Mouse (Mus musculus): ENCODE results near the gene Arsg. TPM values are rescaled to one million over a fixed set of nuclear protein-coding genes. Genes with fewer than 3 reads are reported as not detected.
A peak's percentile ranks its signal among the peaks of the same experiment; 100 is the strongest.

Arsg gene
- 2.2 and 6.1 TPM in 2 replicates for polyA plus RNA-seq (2014; fragmentation: Nextera tagmentation; extraction: Ambion mirVana)

DNA sequence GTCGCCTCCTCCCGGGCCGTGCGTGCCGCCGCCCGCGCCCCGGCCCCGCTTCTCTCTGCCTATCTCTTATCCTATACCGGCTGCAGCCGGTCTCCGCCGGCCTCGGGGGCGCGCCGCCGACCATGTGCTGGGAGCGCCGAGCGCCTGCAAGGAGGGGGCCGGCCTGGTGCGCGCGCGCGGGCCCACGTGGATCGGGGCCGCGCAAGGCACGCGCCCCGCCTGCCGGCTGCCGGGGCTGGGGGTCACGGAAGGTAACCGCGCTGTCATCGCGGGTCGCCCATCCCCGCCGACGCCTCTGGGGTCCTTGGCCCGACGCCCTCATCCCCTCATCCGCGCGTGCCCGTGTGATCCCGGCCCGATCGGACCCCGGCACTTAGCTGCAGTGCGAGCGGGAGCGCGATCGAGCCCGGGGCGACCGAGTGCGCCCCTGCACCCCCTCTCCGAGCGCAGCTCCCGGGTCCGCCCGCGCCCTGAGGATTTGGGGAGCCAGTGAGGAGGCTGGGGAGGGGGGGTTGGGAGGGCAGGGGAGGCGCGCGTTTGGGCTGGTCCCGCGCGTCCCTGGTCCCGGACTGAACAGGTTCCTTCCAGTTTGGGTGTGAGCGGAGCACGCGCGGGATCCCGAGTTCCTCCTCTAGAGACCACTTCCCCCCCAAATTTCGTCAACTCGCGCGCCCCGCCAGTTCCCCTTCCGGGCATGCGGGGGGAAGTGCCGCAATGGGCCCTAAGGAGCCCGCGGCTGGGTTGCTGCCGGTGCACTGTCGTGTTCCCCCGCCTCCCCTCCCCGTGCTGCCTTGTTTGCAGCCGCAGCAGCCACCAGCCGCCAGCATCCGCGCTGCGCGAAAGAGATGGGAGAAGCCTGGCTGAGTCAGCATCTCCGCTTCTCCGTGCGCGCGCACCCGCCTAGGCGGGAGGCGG, at the start of gene Arsg, which contains the start of gene Slc16a6:
Gene Arsg (plus strand): TSS at position 204 of the 915 bp plus-strand sequence.
Gene Slc16a6 (minus strand): TSS at position 428 of the 915 bp plus-strand sequence.
- H3K4me3 ChIP-seq (ENCODE audit: low read length), result peak within 1 kb of the TSS; percentile 63
- WGBS, result under 1% methylated on average over 102 of the region's 111 CpGs
- H3K36me3 ChIP-seq (ENCODE audit: control insufficient read depth, insufficient read depth, low read length), result no peaks in the 10 kb centered on the region
- peak within 1 kb of the TSS; percentile 80 for H3K9ac ChIP-seq (ENCODE audit: low read depth, low read length)
- H3K27me3 ChIP-seq (ENCODE audit: control insufficient read depth, insufficient read depth, low read length), result no peaks in the 10 kb centered on the region; the same call in none of the 2 replicates
- peak within 1 kb of the TSS; percentile 84 for H3K27ac ChIP-seq (ENCODE audit: low read depth, low read length)
- peaks cover 10% of the 10 kb centered on the region; the same call in 1 of the 2 replicates for H3K4me1 ChIP-seq (ENCODE audit: control insufficient read depth, insufficient read depth, low read length)
- peak within 1 kb of the TSS; percentile 84 for H3K4me2 ChIP-seq (replicated peaks; ENCODE audit: low read depth, low read length)
- peak; percentile 87 for ATAC-seq (ENCODE audit: low FRiP score, low TSS enrichment)
- H3K9me3 ChIP-seq (ENCODE audit: control insufficient read depth, low read length), result no peaks in the 10 kb centered on the region

DNA sequence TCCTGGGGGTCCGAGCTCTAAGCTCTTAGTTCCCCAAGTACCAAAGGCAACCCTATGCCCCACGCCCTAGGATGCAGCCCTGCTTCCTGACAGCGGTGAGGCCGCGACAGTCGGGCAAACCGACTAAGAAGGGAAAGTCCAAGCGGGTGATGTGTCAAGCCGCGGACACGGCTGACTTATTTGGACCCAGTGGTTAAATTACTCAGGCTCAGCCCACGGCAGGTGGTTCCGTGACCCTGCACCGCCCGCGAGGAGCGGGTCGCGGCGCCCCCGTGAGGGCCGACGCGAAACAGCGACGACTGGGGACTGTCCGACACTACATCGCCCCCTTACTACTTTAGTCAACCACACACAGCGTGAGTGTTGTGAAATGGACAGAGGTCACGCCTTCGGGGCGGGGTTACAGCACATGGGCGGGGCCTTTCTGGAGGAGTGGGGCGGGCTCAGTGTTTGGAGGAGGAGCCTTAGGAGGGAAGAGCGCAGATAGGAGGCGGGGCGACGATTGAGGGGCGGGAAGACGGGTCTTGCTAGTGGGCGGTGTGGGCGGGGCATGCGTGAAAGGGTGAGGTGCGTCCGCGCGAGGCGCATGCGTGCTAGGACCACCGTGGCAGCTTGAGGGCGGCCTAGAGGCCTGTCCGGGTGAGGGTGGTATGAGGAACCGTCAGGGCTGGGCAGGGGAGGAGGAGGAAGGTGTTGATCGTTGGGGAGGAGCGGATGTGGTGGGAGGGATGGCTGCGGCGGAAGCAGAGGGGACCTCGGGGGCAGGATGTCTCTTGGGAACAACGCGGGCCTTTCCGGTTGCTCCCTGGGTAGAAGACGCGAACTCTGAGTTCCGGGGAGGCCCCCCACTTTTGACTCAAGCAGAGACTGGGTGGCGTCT, 47.5 kb upstream of the Arsg start, which contains the start of gene Amz2:
Gene Amz2 (plus strand): TSS at position 555 of the 880 bp plus-strand sequence.
- Histone ChIP-seq H3K9me3 (ENCODE audit: control insufficient read depth, low read length) (no peaks in the 10 kb centered on the region), H3K36me3 (ENCODE audit: control insufficient read depth, insufficient read depth, low read length) (peaks cover 23% of the 10 kb centered on the region), H3K4me3 (ENCODE audit: low read length) (peak within 1 kb of the TSS; percentile 68), H3K9ac (ENCODE audit: low read depth, low read length) (peak within 1 kb of the TSS; percentile 82), H3K4me2 (replicated peaks; ENCODE audit: low read depth, low read length) (peak within 1 kb of the TSS; percentile 62), H3K27me3 (ENCODE audit: control insufficient read depth, insufficient read depth, low read length) (no peaks in the 10 kb centered on the region), H3K27ac (ENCODE audit: low read depth, low read length) (peak within 1 kb of the TSS; percentile 90), H3K4me1 (ENCODE audit: control insufficient read depth, insufficient read depth, low read length) (peaks cover 9% of the 10 kb centered on the region; the same call in 1 of the 2 replicates)
- peak; percentile 96 for ATAC-seq (ENCODE audit: low FRiP score, low TSS enrichment)
- under 1% methylated on average over 65 of the region's 65 CpGs for WGBS

DNA sequence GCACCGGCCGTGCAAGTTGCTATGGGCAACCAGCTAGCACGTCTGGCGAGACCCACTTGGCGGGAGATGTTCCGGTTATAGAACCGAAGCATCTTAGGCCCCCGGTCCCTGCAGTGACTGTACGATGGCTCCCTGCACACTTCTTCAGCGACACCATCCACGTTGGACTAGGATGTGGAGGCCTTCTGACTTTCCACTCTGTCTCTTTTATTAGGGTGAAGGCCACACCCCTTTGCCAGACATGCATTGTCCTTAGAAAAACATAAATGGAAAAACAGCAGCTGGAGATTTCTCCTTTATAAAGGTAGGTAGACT, 46.9 kb upstream of the Arsg start:
- no peaks in the 10 kb centered on the region for H3K9me3 ChIP-seq (ENCODE audit: control insufficient read depth, low read length)
- WGBS, result 1% methylated on average over 11 of the region's 11 CpGs

DNA sequence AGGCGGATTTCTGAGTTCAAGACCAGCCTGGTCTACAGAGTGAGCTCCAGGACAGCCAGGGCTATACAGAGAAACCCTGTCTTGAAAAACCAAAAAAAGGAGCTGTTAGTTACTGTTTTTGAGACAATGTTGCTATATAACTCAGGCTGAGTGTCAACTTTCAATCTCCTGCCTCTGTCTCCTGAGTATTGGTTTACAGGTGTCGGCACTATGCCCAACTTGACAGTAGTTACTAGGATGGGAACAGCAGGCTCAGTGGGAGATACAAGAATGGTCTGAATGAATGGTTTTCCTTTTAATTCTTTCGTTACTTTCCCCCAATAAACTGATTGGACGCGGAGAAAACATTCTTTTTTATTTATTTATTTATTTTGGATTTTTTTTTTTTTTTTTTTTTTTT, 45.8 kb upstream of the Arsg start:
- 94% methylated on average over 5 of the region's 5 CpGs for WGBS

More for the DNA sequence above, 46.9 kb upstream of the Arsg start:
- H3K4me2 ChIP-seq (replicated peaks; ENCODE audit: low read depth, low read length), result peak overlapping the region; percentile 62
- H3K4me1 ChIP-seq (ENCODE audit: control insufficient read depth, insufficient read depth, low read length), result peaks cover 9% of the 10 kb centered on the region; the same call in 1 of the 2 replicates
- peak overlapping the region; percentile 68 for H3K4me3 ChIP-seq (ENCODE audit: low read length)
- H3K27me3 ChIP-seq (ENCODE audit: control insufficient read depth, insufficient read depth, low read length), result no peaks in the 10 kb centered on the region
- peak overlapping the region; percentile 82 for H3K9ac ChIP-seq (ENCODE audit: low read depth, low read length)
- no peak for ATAC-seq (ENCODE audit: low FRiP score, low TSS enrichment)
- peak overlapping the region; percentile 90 for H3K27ac ChIP-seq (ENCODE audit: low read depth, low read length)
- H3K36me3 ChIP-seq (ENCODE audit: control insufficient read depth, insufficient read depth, low read length), result peaks cover 27% of the 10 kb centered on the region

DNA sequence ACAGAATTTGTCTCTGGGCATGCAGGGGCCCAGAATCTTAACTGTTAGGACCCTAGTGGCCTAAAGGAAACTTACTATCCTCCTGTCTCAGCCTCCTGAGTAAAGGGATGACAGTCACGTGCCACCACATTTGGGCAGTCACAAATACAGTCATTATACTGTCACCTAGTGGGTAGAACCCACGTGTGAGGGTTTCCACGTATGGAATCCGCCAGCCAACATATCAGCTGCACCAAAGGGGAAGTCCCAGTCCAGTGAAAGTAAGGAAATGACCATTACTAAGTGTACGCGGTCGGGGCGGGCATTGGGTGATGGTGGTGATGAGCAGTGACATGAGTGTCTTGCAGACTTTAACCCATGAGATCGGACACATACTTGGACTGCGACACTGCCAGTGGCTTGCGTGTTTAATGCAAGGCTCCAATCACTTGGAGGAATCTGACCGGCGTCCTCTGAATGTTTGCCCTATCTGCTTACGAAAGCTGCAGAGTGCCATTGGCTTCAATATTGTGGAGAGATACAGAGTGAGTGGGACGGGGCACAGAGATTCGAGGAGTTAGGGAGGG, 38.9 kb upstream of the Arsg start:
- peaks cover 71% of the 10 kb centered on the region for H3K36me3 ChIP-seq (ENCODE audit: control insufficient read depth, insufficient read depth, low read length)
- WGBS, result 92% methylated on average over 16 of the region's 16 CpGs

More for the DNA sequence above, 45.8 kb upstream of the Arsg start:
- Histone ChIP-seq H3K27ac (ENCODE audit: low read depth, low read length) (no peak overlapping the region), H3K27me3 (ENCODE audit: control insufficient read depth, insufficient read depth, low read length) (no peaks in the 10 kb centered on the region), H3K4me2 (replicated peaks; ENCODE audit: low read depth, low read length) (no peak overlapping the region), H3K4me1 (ENCODE audit: control insufficient read depth, insufficient read depth, low read length) (peaks cover 9% of the 10 kb centered on the region; the same call in 1 of the 2 replicates), H3K4me3 (ENCODE audit: low read length) (no peak overlapping the region), H3K36me3 (ENCODE audit: control insufficient read depth, insufficient read depth, low read length) (peaks cover 35% of the 10 kb centered on the region), H3K9ac (ENCODE audit: low read depth, low read length) (no peak overlapping the region), H3K9me3 (ENCODE audit: control insufficient read depth, low read length) (no peaks in the 10 kb centered on the region)
- no peak for ATAC-seq (ENCODE audit: low FRiP score, low TSS enrichment)

DNA sequence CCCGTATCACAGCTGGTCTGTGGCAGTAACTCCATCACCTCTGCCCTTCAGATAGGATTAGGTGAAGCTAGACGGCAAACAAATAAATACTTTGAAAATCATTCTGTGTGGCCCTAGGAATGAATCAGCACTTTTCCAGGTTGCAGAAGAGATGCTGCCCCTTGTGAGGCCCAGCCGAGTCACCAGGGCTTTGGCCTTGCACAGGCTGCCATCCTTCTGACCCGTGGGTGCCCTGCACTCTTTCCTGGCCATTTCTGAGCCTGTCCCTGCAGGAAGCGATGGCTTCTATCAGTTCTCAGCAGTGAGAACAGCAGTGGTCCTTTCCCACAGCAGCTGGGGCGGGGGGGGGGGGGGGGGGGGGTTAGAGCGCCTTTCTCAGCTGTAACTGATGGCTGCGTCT, 36.3 kb upstream of the Arsg start:
- Histone ChIP-seq H3K27ac (ENCODE audit: low read depth, low read length) (no peak overlapping the region), H3K9ac (ENCODE audit: low read depth, low read length) (no peak overlapping the region), H3K4me3 (ENCODE audit: low read length) (no peak overlapping the region), H3K4me1 (ENCODE audit: control insufficient read depth, insufficient read depth, low read length) (0 out of 2 replicates have a peak, but pooled peaks cover 6% of the 10 kb centered on the region), H3K4me2 (replicated peaks; ENCODE audit: low read depth, low read length) (no peak overlapping the region), H3K27me3 (ENCODE audit: control insufficient read depth, insufficient read depth, low read length) (no peaks in the 10 kb centered on the region), H3K36me3 (ENCODE audit: control insufficient read depth, insufficient read depth, low read length) (peaks cover 49% of the 10 kb centered on the region), H3K9me3 (ENCODE audit: control insufficient read depth, low read length) (no peaks in the 10 kb centered on the region)
- WGBS, result 72% methylated on average over 8 of the region's 8 CpGs
- ATAC-seq (ENCODE audit: low FRiP score, low TSS enrichment), result no peak

More for the DNA sequence above, 38.9 kb upstream of the Arsg start:
- Histone ChIP-seq H3K9ac (ENCODE audit: low read depth, low read length) (no peak overlapping the region), H3K4me2 (replicated peaks; ENCODE audit: low read depth, low read length) (no peak overlapping the region), H3K4me1 (ENCODE audit: control insufficient read depth, insufficient read depth, low read length) (no peaks in the 10 kb centered on the region), H3K9me3 (ENCODE audit: control insufficient read depth, low read length) (no peaks in the 10 kb centered on the region), H3K4me3 (ENCODE audit: low read length) (no peak overlapping the region), H3K27ac (ENCODE audit: low read depth, low read length) (no peak overlapping the region), H3K27me3 (ENCODE audit: control insufficient read depth, insufficient read depth, low read length) (no peaks in the 10 kb centered on the region)
- no peak for ATAC-seq (ENCODE audit: low FRiP score, low TSS enrichment)

DNA sequence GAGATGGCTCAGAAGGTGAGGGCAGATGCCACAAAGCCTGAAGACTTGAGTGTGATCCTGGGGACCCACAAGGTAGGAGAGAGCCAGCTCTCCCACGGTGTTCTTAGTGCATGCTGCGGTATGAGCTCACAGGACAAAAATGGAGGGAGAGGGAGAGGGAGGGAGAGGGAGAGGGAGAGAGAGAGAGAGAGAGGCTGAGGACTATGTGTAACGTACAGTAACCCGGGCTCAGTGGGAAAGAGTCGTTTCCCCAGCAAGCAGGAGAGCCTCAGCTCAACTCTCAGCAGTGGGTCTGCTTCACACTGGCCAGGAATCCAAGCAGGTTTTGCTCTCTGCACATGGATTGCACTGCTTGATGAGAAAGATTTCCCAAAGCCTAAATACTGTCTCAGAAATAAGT, 34.0 kb upstream of the Arsg start:
- H3K27me3 ChIP-seq (ENCODE audit: control insufficient read depth, insufficient read depth, low read length), result no peaks in the 10 kb centered on the region
- no peak overlapping the region for H3K4me3 ChIP-seq (ENCODE audit: low read length)
- WGBS, result 20% methylated on average over 5 of the region's 5 CpGs
- H3K4me2 ChIP-seq (replicated peaks; ENCODE audit: low read depth, low read length), result peak overlapping the region; percentile 85
- ATAC-seq (ENCODE audit: low FRiP score, low TSS enrichment), result 0 out of 2 replicates have a peak, but pooled peaks have one; percentile 25
- H3K36me3 ChIP-seq (ENCODE audit: control insufficient read depth, insufficient read depth, low read length), result peaks cover 35% of the 10 kb centered on the region
- peak overlapping the region; percentile 56; the same call in 1 of the 2 replicates for H3K9ac ChIP-seq (ENCODE audit: low read depth, low read length)
- no peak overlapping the region for H3K27ac ChIP-seq (ENCODE audit: low read depth, low read length)
- no peaks in the 10 kb centered on the region for H3K9me3 ChIP-seq (ENCODE audit: control insufficient read depth, low read length)
- H3K4me1 ChIP-seq (ENCODE audit: control insufficient read depth, insufficient read depth, low read length), result 0 out of 2 replicates have a peak, but pooled peaks cover 6% of the 10 kb centered on the region

DNA sequence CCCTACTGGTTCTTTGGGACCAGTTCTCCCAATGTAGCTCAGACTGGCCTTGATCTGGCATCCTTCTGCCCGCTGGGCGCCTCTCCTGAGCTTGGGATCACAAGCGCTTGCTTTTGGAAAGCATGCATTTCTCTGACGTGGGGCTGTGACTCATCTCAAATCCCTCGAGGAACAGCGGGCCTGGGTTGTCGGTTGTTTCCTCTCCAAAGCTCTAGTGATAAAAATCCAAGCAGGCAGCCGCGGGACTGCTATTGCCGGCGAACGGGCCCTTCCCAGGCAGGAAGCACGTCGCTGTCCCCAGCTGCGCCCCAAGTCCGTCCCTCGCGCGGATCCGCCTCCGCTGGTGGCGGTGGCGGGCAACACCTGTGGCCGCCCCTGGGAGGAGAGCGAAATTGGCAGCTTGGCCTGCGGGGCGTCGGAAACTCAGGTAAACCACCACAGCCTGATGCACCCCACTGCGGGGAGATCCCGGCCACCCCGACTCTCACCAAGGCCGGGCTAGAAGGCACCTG, 33.3 kb upstream of the Arsg start:
- Histone ChIP-seq H3K4me3 (ENCODE audit: low read length) (peak overlapping the region; percentile 52), H3K4me2 (replicated peaks; ENCODE audit: low read depth, low read length) (peak overlapping the region; percentile 85), H3K4me1 (ENCODE audit: control insufficient read depth, insufficient read depth, low read length) (0 out of 2 replicates have a peak, but pooled peaks cover 6% of the 10 kb centered on the region), H3K9me3 (ENCODE audit: control insufficient read depth, low read length) (no peaks in the 10 kb centered on the region), H3K9ac (ENCODE audit: low read depth, low read length) (peak overlapping the region; percentile 56), H3K27me3 (ENCODE audit: control insufficient read depth, insufficient read depth, low read length) (no peaks in the 10 kb centered on the region), H3K27ac (ENCODE audit: low read depth, low read length) (no peak overlapping the region), H3K36me3 (ENCODE audit: control insufficient read depth, insufficient read depth, low read length) (peaks cover 28% of the 10 kb centered on the region)
- ATAC-seq (ENCODE audit: low FRiP score, low TSS enrichment), result peak; percentile 74
- 2% methylated on average over 32 of the region's 32 CpGs for WGBS
